Mouse (Mus musculus): Measurements from ENCODE around the gene Hdgf. TPM values are rescaled to one million over a fixed set of nuclear protein-coding genes. Genes with fewer than 3 reads are reported as not detected.

Hdgf gene
- polyA plus RNA-seq, 1 experiment, result 279 TPM

- Histone ChIP-seq H3K27me3 (ENCODE audit: control insufficient read depth, insufficient read depth, insufficient read length) (no peaks in the 10 kb centered on the region), H3ac (ENCODE audit: control insufficient read depth, insufficient read length, low read depth) (no peak overlapping the region), H3K79me2 (ENCODE audit: control insufficient read depth, insufficient read depth) (peaks cover 61% of the 10 kb centered on the region), H3K79me3 (ENCODE audit: low read depth) (peaks cover 54% of the 10 kb centered on the region), H3K36me3 (ENCODE audit: control insufficient read depth, insufficient read depth) (peaks cover 65% of the 10 kb centered on the region), H3K4me3 (ENCODE audit: insufficient read depth, poor library complexity, severe bottlenecking) (no peak overlapping the region)
- no peak for TF ChIP-seq CTCF (IDR thresholded peaks at IDR 0.05; ENCODE audit: control insufficient read depth, insufficient read depth, insufficient read length)
- TF ChIP-seq MYOG (IDR thresholded peaks at IDR 0.05; ENCODE audit: control insufficient read depth, extremely low read depth, insufficient read length), result no peak
- no peak for TF ChIP-seq FOSL1 (IDR thresholded peaks at IDR 0.05; ENCODE audit: insufficient read depth, low read length, poor library complexity, severe bottlenecking)
- TF ChIP-seq USF1 (IDR thresholded peaks at IDR 0.05; ENCODE audit: low read depth), result no peak
- TF ChIP-seq MAX (IDR thresholded peaks at IDR 0.05), result no peak
- TF ChIP-seq MYOD1 (IDR thresholded peaks at IDR 0.05; ENCODE audit: control insufficient read depth, insufficient read length, low read depth), result no peak
- no peak for TF ChIP-seq CEBPB (IDR thresholded peaks at IDR 0.05; ENCODE audit: low read depth)
These were observed 7.4 kb downstream of the Hdgf start for GRCm38 (mm10) chr3:87913491-87913890.

GRCm38 (mm10) chr3:87913891-87914290 lies 7.8 kb downstream of the Hdgf start:
- Histone ChIP-seq H3K4me3 (ENCODE audit: insufficient read depth, poor library complexity, severe bottlenecking) (no peak overlapping the region), H3K36me3 (ENCODE audit: control insufficient read depth, insufficient read depth) (peaks cover 62% of the 10 kb centered on the region), H3K79me3 (ENCODE audit: low read depth) (peaks cover 50% of the 10 kb centered on the region), H3K27me3 (ENCODE audit: control insufficient read depth, insufficient read depth, insufficient read length) (no peaks in the 10 kb centered on the region), H3ac (ENCODE audit: control insufficient read depth, insufficient read length, low read depth) (no peak overlapping the region), H3K79me2 (ENCODE audit: control insufficient read depth, insufficient read depth) (peaks cover 57% of the 10 kb centered on the region)
- TF ChIP-seq USF1 (IDR thresholded peaks at IDR 0.05; ENCODE audit: low read depth) (no peak), CTCF (IDR thresholded peaks at IDR 0.05; ENCODE audit: control insufficient read depth, insufficient read depth, insufficient read length) (no peak), MYOG (IDR thresholded peaks at IDR 0.05; ENCODE audit: control insufficient read depth, extremely low read depth, insufficient read length) (no peak), FOSL1 (IDR thresholded peaks at IDR 0.05; ENCODE audit: insufficient read depth, low read length, poor library complexity, severe bottlenecking) (no peak), CEBPB (IDR thresholded peaks at IDR 0.05; ENCODE audit: low read depth) (no peak), MYOD1 (IDR thresholded peaks at IDR 0.05; ENCODE audit: control insufficient read depth, insufficient read length, low read depth) (no peak), MAX (IDR thresholded peaks at IDR 0.05) (no peak)

- Histone ChIP-seq H3K4me3 (ENCODE audit: insufficient read depth, poor library complexity, severe bottlenecking) (no peak overlapping the region), H3K27me3 (ENCODE audit: control insufficient read depth, insufficient read depth, insufficient read length) (no peaks in the 10 kb centered on the region), H3ac (ENCODE audit: control insufficient read depth, insufficient read length, low read depth) (no peak overlapping the region), H3K79me2 (ENCODE audit: control insufficient read depth, insufficient read depth) (peaks cover 45% of the 10 kb centered on the region), H3K36me3 (ENCODE audit: control insufficient read depth, insufficient read depth) (peaks cover 57% of the 10 kb centered on the region), H3K79me3 (ENCODE audit: low read depth) (peaks cover 30% of the 10 kb centered on the region)
- TF ChIP-seq USF1 (IDR thresholded peaks at IDR 0.05; ENCODE audit: low read depth) (no peak), MYOD1 (IDR thresholded peaks at IDR 0.05; ENCODE audit: control insufficient read depth, insufficient read length, low read depth) (no peak), MAX (IDR thresholded peaks at IDR 0.05) (no peak), FOSL1 (IDR thresholded peaks at IDR 0.05; ENCODE audit: insufficient read depth, low read length, poor library complexity, severe bottlenecking) (no peak), CTCF (IDR thresholded peaks at IDR 0.05; ENCODE audit: control insufficient read depth, insufficient read depth, insufficient read length) (no peak), CEBPB (IDR thresholded peaks at IDR 0.05; ENCODE audit: low read depth) (no peak), MYOG (IDR thresholded peaks at IDR 0.05; ENCODE audit: control insufficient read depth, extremely low read depth, insufficient read length) (no peak)
These were observed 10.9 kb downstream of the Hdgf start for GRCm38 (mm10) chr3:87916990-87917389.

GRCm38 (mm10) chr3:87918551-87918950 lies 12.4 kb downstream of the Hdgf start:
- H3K79me3 ChIP-seq (ENCODE audit: low read depth), result peaks cover 15% of the 10 kb centered on the region
- peaks cover 29% of the 10 kb centered on the region for H3K79me2 ChIP-seq (ENCODE audit: control insufficient read depth, insufficient read depth)
- no peaks in the 10 kb centered on the region for H3K27me3 ChIP-seq (ENCODE audit: control insufficient read depth, insufficient read depth, insufficient read length)
- H3ac ChIP-seq (ENCODE audit: control insufficient read depth, insufficient read length, low read depth), result no peak overlapping the region
- H3K4me3 ChIP-seq (ENCODE audit: insufficient read depth, poor library complexity, severe bottlenecking), result no peak overlapping the region
- TF ChIP-seq MYOD1 (IDR thresholded peaks at IDR 0.05; ENCODE audit: control insufficient read depth, insufficient read length, low read depth) (no peak), USF1 (IDR thresholded peaks at IDR 0.05; ENCODE audit: low read depth) (no peak), CTCF (IDR thresholded peaks at IDR 0.05; ENCODE audit: control insufficient read depth, insufficient read depth, insufficient read length) (no peak), FOSL1 (IDR thresholded peaks at IDR 0.05; ENCODE audit: insufficient read depth, low read length, poor library complexity, severe bottlenecking) (no peak), CEBPB (IDR thresholded peaks at IDR 0.05; ENCODE audit: low read depth) (no peak), MYOG (IDR thresholded peaks at IDR 0.05; ENCODE audit: control insufficient read depth, extremely low read depth, insufficient read length) (no peak), MAX (IDR thresholded peaks at IDR 0.05) (no peak)
- H3K36me3 ChIP-seq (ENCODE audit: control insufficient read depth, insufficient read depth), result peaks cover 57% of the 10 kb centered on the region

GRCm38 (mm10) chr3:87919336-87920108 lies 13.4 kb downstream of the Hdgf start, which contains the start of gene Mrpl24:
Mrpl24 (plus strand) TSS chr3:87919506.
- Histone ChIP-seq H3K36me3 (ENCODE audit: control insufficient read depth, insufficient read depth) (peaks cover 57% of the 10 kb centered on the region), H3K27me3 (ENCODE audit: control insufficient read depth, insufficient read depth, insufficient read length) (no peaks in the 10 kb centered on the region)
- TF ChIP-seq MYOD1 (IDR thresholded peaks at IDR 0.05; ENCODE audit: control insufficient read depth, insufficient read length, low read depth) (no peak), CTCF (IDR thresholded peaks at IDR 0.05; ENCODE audit: control insufficient read depth, insufficient read depth, insufficient read length) (no peak), USF1 (IDR thresholded peaks at IDR 0.05; ENCODE audit: low read depth) (no peak), FOSL1 (IDR thresholded peaks at IDR 0.05; ENCODE audit: insufficient read depth, low read length, poor library complexity, severe bottlenecking) (no peak), MAX (IDR thresholded peaks at IDR 0.05) (no peak), CEBPB (IDR thresholded peaks at IDR 0.05; ENCODE audit: low read depth) (no peak)

More at GRCm38 (mm10) chr3:87919336-87920108, 13.4 kb downstream of the Hdgf start, which contains the start of gene Mrpl24:
- Histone ChIP-seq H3K79me3 (ENCODE audit: low read depth) (peaks cover 10% of the 10 kb centered on the region), H3K4me3 (ENCODE audit: insufficient read depth, poor library complexity, severe bottlenecking) (peak within 1 kb of the TSS; percentile 53), H3K79me2 (ENCODE audit: control insufficient read depth, insufficient read depth) (peaks cover 19% of the 10 kb centered on the region), H3ac (ENCODE audit: control insufficient read depth, insufficient read length, low read depth) (peak within 1 kb of the TSS; percentile 72)

Measured in C2C12 (cell line).